Mouse (Mus musculus): ENCODE results near the gene Itpr1.

Itpr1 gene

GRCm38 (mm10) chr6:108397956-108398355 is 185.1 kb downstream of the Itpr1 start:
- no peak for DNase-seq (ENCODE audit: low spot score in 2 of 2)

DNA sequence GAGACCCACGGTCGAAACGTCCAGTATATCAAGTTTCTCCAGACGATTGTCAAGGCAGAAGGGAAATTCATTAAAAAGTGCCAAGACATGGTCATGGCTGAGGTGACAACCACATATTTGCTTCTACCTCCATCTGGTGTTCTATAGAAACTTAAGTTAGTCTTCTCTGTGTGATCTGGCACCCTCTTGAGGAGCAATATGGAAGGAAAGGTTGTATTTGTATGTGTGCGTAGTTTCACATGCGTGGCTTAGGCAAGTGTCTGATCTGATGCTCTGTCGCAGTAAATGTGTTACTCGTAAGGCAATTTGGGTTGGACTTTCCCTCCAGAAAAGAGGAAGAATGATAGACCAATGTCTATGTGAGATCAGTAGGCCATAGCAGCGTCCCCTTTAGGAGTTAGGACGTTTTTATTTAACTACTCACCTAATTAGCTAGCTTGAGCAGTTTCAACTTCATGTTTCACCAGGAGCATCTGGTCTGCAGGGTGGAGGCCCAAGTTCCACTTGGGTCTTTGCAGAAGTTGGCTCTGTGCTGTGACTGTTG is 188.6 kb downstream of the Itpr1 start:
- peak in 1 of 2 experiments; percentile 18 for DNase-seq (ENCODE audit: low spot score in 2 of 2)

DNA sequence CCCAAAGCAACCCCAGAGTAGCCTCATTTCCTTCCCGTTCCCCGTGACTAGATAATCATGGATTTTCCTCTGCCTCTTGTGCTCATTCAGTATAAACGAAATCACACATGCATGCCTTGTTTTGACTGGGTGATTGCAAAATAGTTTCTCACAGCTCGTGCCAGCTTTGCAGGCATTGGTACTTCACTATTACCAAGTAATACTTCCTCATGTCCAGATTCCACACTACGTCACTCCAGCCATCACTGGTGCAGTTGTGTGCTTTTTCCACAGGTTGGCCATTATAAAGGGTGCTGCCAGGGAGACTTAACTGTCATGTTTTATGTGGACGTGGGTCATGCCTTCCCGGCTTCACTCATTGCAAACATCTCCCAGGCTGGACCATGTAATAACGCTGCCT is 191.8 kb downstream of the Itpr1 start:
- no peak for DNase-seq (ENCODE audit: low spot score in 2 of 2)

GRCm38 (mm10) chr6:108408053-108408452 is 195.2 kb downstream of the Itpr1 start:
- DNase-seq (ENCODE audit: low spot score in 2 of 2), result peak; percentile 33 to 47

DNA sequence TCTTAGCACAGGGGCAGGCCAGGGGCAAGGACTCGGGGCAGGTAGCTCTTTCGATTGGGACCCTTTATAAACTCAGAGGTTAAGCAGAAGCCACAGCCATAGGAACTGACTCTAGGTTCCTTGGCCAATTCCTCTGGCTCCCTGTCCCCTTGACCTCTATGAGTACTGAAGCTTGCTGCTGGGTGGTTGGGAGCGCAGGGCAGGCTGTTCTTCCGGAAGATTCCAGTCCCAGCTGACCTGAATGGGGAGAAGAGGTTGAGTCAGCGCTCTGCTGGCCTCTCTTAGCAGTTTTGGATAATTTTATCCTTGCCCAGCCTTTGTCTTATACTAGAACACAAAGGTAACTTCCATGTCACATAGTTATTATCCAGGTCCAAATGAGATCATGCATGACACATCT is 195.8 kb downstream of the Itpr1 start:
- no peak for DNase-seq (ENCODE audit: low spot score in 2 of 2)

DNA sequence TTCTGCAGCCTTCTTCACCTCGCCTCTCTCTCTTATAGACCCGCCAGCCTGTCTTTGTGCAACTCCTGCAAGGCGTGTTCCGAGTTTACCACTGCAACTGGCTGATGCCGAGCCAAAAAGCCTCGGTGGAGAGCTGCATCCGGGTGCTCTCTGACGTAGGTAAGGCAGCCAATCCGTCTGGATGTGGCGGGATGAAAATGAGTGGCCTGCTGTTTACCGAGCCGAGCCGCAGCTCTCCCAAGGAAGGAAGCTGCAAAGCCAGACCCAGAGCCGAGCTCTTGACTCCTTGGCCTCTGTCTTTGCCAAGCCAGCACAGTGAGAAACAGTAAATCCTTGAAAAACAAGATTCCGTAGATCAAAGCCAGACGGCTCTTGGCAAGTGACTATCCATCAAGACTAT is 197.9 kb downstream of the Itpr1 start:
- DNase-seq (ENCODE audit: low spot score in 2 of 2), result no peak

- DNase-seq (ENCODE audit: low spot score in 2 of 2), result no peak
These were observed 198.3 kb downstream of the Itpr1 start for GRCm38 (mm10) chr6:108411201-108411600.

DNA sequence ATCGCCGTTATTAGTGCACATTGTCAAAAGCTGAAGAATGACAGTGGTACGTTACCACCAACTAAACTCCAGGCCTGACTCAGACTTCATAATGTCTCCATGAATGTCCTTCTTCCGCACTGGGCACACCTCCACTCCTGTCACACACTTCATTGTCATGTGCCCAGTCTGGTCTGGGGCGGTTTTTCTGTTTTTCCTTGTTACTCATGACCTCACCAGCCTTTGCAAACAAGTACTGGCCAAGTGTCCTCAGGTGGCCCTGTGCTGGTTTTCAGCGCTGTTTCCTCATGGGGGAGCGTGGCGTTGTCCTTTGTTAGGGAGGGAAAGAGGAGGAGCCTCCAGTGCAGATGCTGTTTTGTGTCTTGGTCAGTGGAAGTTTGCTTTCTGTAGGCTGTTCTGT is 200.1 kb downstream of the Itpr1 start:
- DNase-seq (ENCODE audit: low spot score in 2 of 2), result no peak

GRCm38 (mm10) chr6:108413593-108413992 is 200.7 kb downstream of the Itpr1 start:
- no peak for DNase-seq (ENCODE audit: low spot score in 2 of 2)

DNA sequence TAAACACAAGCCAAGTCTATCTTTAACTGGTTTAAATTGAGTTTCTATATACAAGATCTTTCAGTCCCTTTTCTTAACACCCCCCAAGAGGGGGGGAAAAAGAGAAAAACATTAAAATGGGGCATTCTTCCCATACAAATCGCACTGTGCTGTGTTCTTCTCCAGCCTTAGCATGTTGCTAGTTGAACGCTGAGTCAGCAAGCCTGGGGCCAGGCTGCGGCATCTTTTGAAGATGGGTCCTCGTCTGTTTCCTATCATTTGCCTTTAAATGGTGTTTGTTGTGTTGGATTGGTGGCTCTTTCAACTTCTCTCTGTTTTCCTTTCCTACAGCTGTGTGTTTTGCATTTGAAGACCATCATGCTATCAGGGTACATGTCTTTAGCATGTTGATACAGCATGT is 203.0 kb downstream of the Itpr1 start:
- no peak for DNase-seq (ENCODE audit: low spot score in 2 of 2)

GRCm38 (mm10) chr6:108417508-108417907 is 204.6 kb downstream of the Itpr1 start:
- peak; percentile 56 to 67 for DNase-seq (ENCODE audit: low spot score in 2 of 2)

DNA sequence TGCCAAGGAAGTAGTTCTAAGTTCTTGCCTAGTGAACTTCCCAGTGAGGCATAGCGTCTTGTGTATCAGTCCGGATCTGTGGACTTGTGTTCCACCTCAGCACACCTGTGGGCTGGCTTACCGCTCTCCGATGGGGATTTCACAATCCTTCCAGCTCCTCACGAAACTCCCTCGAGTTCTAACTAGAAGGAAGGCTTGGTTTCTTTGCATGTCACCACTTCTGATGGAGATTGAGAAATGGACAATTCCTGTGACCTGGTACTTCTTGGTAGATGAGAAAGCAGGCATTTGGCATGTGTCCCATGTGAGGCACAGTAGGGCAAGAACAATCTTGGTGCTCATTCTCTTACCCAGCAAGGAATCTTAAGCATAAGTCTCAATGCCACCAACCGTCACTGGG is 205.3 kb downstream of the Itpr1 start:
- no peak for DNase-seq (ENCODE audit: low spot score in 2 of 2)

GRCm38 (mm10) chr6:108424749-108425584 is 212.1 kb downstream of the Itpr1 start:
- DNase-seq (ENCODE audit: low spot score in 2 of 2), result no peak

- DNase-seq (ENCODE audit: low spot score in 2 of 2), result peak; percentile 89 to 95
These were observed 213.9 kb downstream of the Itpr1 start for GRCm38 (mm10) chr6:108426789-108427188.

DNA sequence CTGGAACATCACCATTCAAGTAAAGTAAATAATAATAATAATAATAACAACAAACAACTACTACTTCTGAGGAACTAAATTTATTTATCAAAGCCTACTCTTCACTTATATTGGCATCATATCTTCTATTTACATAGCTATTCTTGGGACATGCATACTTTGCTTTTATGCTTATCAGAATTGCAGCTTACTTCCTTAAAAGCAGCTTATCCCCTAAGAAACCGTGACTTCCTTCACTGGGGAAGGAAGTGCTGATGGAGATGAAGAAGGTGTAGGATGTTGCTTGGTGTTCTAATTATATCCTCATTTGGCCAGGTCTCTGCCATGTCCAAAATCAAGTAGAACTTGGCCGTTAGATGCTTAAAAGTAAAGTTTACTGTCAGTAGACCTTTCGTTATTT is 215.5 kb downstream of the Itpr1 start:
- no peak for DNase-seq (ENCODE audit: low spot score in 2 of 2)

- DNase-seq (ENCODE audit: low spot score in 2 of 2), result no peak
These were observed 217.1 kb downstream of the Itpr1 start for GRCm38 (mm10) chr6:108429950-108430349.

DNA sequence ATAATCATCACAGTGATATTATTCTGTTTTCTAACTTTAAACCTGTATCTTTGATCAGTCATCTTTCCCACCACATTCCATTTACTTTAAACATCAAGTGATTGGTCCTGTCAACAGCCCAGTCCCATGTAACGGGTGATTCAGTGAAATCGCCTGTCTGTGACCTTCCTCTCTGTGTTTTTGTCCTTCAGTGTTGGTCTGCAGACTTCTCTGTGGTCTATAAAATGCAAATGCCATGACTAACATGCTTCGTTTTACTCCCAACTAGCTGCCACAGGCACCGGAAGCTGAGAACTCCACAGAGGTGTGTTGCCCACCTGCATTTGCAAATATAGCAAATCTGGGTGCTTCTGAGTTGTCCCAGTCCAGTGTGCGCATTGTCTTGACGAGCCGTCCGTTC is 218.3 kb downstream of the Itpr1 start:
- DNase-seq (ENCODE audit: low spot score in 2 of 2), result no peak

DNA sequence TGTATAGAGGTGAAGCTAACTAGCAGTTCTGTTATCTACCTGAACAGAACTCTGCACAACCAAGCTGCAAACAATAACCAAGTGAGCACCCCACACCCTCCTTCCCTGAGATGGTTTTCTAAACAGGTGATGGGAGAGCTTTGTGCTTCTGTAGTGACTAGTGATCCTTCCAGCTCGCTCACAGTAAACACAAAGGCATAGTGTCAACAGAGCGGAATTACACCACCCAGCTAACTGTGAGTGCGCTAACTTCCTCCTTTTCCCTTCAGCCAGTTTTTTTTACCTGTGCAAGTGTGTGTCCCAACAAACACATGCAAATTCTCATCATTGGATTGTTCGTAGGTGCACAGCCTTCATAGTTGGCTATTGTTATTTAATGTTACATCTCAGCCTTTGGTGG is 219.9 kb downstream of the Itpr1 start:
- DNase-seq (ENCODE audit: low spot score in 2 of 2), result no peak

DNA sequence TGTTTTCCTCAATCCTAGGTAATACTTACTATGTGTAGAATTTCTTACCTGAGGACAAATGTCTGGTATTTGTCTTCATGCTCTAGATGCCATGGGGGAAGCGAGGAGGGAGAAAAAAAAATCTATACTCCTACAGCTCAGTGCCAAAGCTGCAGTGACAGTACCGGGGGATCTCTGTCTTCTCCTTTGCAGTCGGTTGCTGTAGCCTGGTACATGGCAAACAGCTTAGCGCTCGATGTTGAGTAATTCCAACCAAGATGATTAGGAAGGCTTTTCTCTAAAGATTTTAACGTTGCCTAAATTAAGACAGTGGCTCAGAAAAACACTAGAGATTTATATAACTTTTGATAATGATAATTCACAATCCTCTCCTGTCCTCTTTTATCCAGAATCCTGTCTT is 221.9 kb downstream of the Itpr1 start:
- DNase-seq (ENCODE audit: low spot score in 2 of 2), result no peak

DNA sequence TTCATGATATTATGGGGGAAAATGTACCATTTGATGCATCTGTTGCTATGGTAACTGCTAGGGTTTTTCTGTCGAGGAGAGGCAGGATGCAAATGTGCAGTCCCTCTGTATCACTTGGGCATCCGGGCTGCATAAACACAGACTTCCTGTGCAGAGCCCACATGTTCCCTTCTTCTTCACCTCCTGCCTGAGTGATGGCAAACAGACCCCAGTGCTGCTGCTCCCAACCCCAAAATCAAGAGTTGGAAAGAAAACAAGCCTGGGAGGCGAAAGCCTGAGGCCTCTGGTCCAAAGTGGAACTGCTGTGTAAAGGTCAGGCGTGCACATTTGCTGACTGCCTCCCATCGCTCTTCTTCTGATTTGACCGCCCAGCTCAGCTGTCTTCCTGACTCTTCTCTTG is 222.6 kb downstream of the Itpr1 start:
- DNase-seq (ENCODE audit: low spot score in 2 of 2), result no peak

DNA sequence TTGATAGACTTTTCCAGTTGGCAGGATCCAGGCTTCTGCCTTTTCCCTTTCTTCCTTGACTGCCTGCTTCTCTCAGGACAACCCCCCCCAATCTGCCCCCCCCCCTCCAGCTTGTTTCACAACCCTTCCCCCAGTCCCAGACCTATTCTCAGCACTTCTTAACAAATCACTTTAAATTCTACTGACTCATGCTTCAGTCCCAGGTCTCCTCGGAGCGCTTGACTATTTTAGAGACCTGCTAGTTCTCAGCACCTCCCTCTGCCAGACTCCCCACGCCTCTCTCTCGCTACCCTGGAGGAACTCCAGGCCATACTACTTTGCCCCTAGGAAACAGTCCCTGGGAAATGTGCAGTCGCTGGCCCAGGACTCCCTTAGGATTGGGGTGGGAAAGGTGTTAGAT is 223.7 kb downstream of the Itpr1 start:
- no peak for DNase-seq (ENCODE audit: low spot score in 2 of 2)

DNA sequence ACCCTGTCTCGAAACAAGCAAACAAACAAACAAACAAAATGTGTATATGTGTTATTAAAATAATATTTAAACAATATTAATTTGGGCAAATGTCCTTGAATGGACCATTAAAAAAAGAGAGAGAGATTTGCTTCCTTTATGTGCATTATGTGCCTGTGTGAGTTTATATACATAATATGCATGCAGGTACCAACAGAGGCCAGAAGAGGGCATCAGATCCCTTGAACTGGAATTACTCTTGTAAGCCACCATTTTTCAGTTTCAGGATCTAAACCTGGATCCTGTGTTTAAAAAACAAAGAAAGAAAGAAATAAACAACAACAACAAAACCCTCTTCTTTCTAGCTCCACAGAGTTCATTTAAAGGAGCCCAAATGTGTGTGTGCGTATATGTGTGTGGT is 228.4 kb downstream of the Itpr1 start:
- DNase-seq (ENCODE audit: low spot score in 2 of 2), result no peak

DNA sequence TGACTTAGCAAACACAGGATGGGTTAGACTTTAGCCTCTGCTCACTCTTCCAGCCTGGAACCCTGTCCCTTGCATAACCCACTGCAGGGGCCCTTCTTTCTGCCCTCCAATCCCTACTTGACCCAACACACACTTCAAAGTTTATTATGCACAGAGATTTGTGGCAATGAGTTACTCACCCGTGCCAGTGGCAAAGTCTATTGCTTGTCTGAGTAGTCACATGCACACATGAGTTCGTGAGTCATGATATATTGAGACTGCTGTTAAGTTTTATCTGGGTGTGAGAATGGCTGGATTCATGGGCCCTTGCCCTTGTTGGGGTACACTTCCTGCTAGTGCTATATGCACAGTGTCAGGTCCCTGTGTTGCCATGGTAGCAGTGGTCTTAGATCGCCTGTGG is 229.4 kb downstream of the Itpr1 start:
- DNase-seq (ENCODE audit: low spot score in 2 of 2), result no peak

DNA sequence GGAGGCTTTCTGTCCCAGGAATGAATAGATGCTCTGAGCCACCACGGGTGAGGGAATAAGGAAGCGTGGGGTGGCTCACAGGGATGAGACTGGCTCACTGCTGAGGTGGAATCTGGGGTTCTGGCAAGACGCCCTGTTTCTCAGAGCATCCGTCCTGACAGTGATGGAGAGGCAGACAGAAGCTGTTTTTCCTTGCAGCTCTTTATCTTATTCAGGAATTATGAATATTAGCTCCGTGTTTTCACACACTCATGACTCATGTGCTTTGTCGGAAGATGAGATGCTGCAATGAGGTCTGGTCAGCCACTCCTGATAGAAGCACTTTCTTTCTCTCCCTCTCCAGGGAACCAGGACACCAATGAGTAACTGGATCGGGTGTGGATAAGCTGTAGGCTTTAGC is 231.5 kb downstream of the Itpr1 start:
- DNase-seq (ENCODE audit: low spot score in 2 of 2), result peak; percentile 66 to 71

Data from frontal cortex, postnatal 36 days (tissue).